Mouse (Mus musculus) CH12.LX (cell line): ENCODE results near the gene Mpig6b. TPM values are rescaled to one million over a fixed set of nuclear protein-coding genes. Genes with fewer than 3 reads are reported as not detected.
A peak's percentile ranks its signal among the peaks of the same experiment; 100 is the strongest.

Source experiments
- DNase-seq: peaks from one replicate; pipeline ENCODE4 v3.0.0-alpha.2; 2013; ENCODE audit errors: extremely low read depth
- H3K27ac ChIP-seq: 2 replicates; pipeline ENCODE4 v1.5.1; 2012; ENCODE audit warnings: low read depth, mild to moderate bottlenecking, control low read depth, moderate library complexity; ENCODE audit not compliant: insufficient read depth
- H3K27me3 ChIP-seq: replicated peaks from 2 replicates; pipeline ENCODE3; 2012; ENCODE audit warnings: inconsistent platforms
- H3K36me3 ChIP-seq, 2 experiments: replicated peaks in 1 of 2; 2 replicates each; pipeline versions ENCODE3 to v1.6.1; 2012; ENCODE audit warnings: inconsistent platforms in 1 of 2, low read length in 1 of 2, mild to moderate bottlenecking in 1 of 2, mixed read lengths in 1 of 2, moderate library complexity in 1 of 2; ENCODE audit not compliant: control insufficient read depth in 1 of 2, insufficient read depth in 1 of 2
- H3K4me1 ChIP-seq, 2 experiments: 2 replicates each; pipeline ENCODE4 v1.6.1; 2012; ENCODE audit warnings: inconsistent platforms in 1 of 2, moderate library complexity in 1 of 2; ENCODE audit not compliant: insufficient read depth in 2 of 2, control insufficient read depth in 1 of 2
- H3K4me2 ChIP-seq: 2 replicates; pipeline ENCODE4 v1.6.1; 2012; ENCODE audit warnings: low read depth, mild to moderate bottlenecking, control low read depth; ENCODE audit not compliant: poor library complexity, insufficient read depth, severe bottlenecking
- H3K4me3 ChIP-seq, 3 experiments: fragments of 150-350 bp in 1 of 3; sonication (generic) in 1 of 3; replicated peaks in 1 of 3; 2 replicates each; pipeline versions ENCODE3 to v1.5.1; 2011 to 2012; ENCODE audit warnings: low read depth in 2 of 3, low read length in 2 of 3, mild to moderate bottlenecking in 2 of 3, moderate library complexity in 2 of 3, control low read depth in 1 of 3, improper control_type of control experiment in 1 of 3, inconsistent platforms in 1 of 3, mixed read lengths in 1 of 3; ENCODE audit not compliant: poor library complexity in 1 of 3
- H3K79me2 ChIP-seq: replicated peaks from 2 replicates; pipeline ENCODE4 v1.6.1; 2012; ENCODE audit warnings: mild to moderate bottlenecking, moderate library complexity; ENCODE audit not compliant: control insufficient read depth, poor library complexity, insufficient read depth, severe bottlenecking; ENCODE audit errors: extremely low read depth
- H3K9ac ChIP-seq: 2 replicates; pipeline ENCODE4 v1.6.1; 2012; ENCODE audit warnings: low read depth, mild to moderate bottlenecking, control low read depth, moderate library complexity; ENCODE audit not compliant: insufficient read depth
- H3K9me3 ChIP-seq: replicated peaks from 2 replicates; pipeline ENCODE3; 2012; ENCODE audit warnings: low read length, inconsistent platforms, mixed read lengths
- CTCF ChIP-seq, 2 experiments: IDR thresholded peaks in 1 of 2; conservative IDR thresholded peaks in 1 of 2; 2 replicates each; pipeline ENCODE4 v1.5.1; 2011 to 2012; ENCODE audit warnings: low read depth in 2 of 2, low read length in 2 of 2, improper control_type of control experiment in 1 of 2, inconsistent platforms in 1 of 2, mild to moderate bottlenecking in 1 of 2, moderate library complexity in 1 of 2
- EP300 ChIP-seq: IDR thresholded peaks from 2 replicates; pipeline ENCODE4 v1.6.1; 2011; ENCODE audit warnings: low read length, improper control_type of control experiment
- MEF2A ChIP-seq: IDR thresholded peaks from 2 replicates; pipeline ENCODE4 v1.6.1; 2014; ENCODE audit warnings: low read depth, mild to moderate bottlenecking, inconsistent platforms, low read length, improper control_type of control experiment, borderline replicate concordance
- MXI1 ChIP-seq: IDR thresholded peaks from 2 replicates; pipeline ENCODE4 v1.6.1; 2011; ENCODE audit warnings: mild to moderate bottlenecking, low read depth, low read length, improper control_type of control experiment
- NELFE ChIP-seq: IDR thresholded peaks from 2 replicates; pipeline ENCODE4 v1.6.1; 2011; ENCODE audit warnings: low read depth, low read length, improper control_type of control experiment
- NRF1 ChIP-seq: IDR thresholded peaks from 2 replicates; pipeline ENCODE4 v1.6.1; 2014; ENCODE audit warnings: low read depth, mild to moderate bottlenecking, inconsistent platforms, low read length, improper control_type of control experiment, moderate library complexity
- PAX5 ChIP-seq: IDR thresholded peaks from 2 replicates; pipeline ENCODE4 v1.6.1; 2012; ENCODE audit warnings: low read length, inconsistent platforms, mixed read lengths
- RAD21 ChIP-seq: IDR thresholded peaks from 2 replicates; pipeline ENCODE4 v1.6.1; 2011; ENCODE audit warnings: low read depth, mild to moderate bottlenecking, low read length, improper control_type of control experiment, moderate library complexity
- SIN3A ChIP-seq: IDR thresholded peaks from 2 replicates; pipeline ENCODE4 v1.6.1; 2012; ENCODE audit warnings: low read length, improper control_type of control experiment, inconsistent platforms
- SMC3 ChIP-seq: IDR thresholded peaks from 2 replicates; pipeline ENCODE4 v1.6.1; 2011; ENCODE audit warnings: low read depth, low read length, improper control_type of control experiment
- TBP ChIP-seq: conservative IDR thresholded peaks from 2 replicates; pipeline ENCODE4 v1.6.1; 2011; ENCODE audit warnings: low read depth, low read length, improper control_type of control experiment
- TCF12 ChIP-seq: IDR thresholded peaks from 2 replicates; pipeline ENCODE4 v1.6.1; 2014; ENCODE audit warnings: low read depth, mild to moderate bottlenecking, inconsistent platforms, low read length, improper control_type of control experiment
- ZKSCAN1 ChIP-seq: IDR thresholded peaks from 2 replicates; pipeline ENCODE4 v1.6.1; 2012; ENCODE audit warnings: low read depth, inconsistent platforms, low read length, improper control_type of control experiment, borderline replicate concordance
- ZNF384 ChIP-seq: IDR thresholded peaks from 2 replicates; pipeline ENCODE4 v1.6.1; 2012; ENCODE audit warnings: low read depth, low read length, improper control_type of control experiment, inconsistent platforms
- dilution Hi-C: fragments of 300-500 bp; cut with MboI; formaldehyde crosslinking; loops from 2 replicates; pipeline ENCODE4 v1.14.3; 2020; ENCODE audit warnings: low sequenced_read_pairs; ENCODE audit not compliant: extremely low pct_unique_long_range_greater_than_20kb, extremely low pct_ligation_motif_present
- in situ Hi-C: fragments of 300-500 bp; cut with MboI; formaldehyde crosslinking; loops from 3 replicates; pipeline ENCODE4 v1.14.3; 2019; ENCODE audit warnings: low sequenced_read_pairs, low pct_ligation_motif_present, low pct_unique_long_range_greater_than_20kb, mixed read lengths
- polyA plus RNA-seq: library from polyadenylated mRNA; unstranded; fragments of >175 nt; gene quantifications from 2 replicates; pipeline ENCODE4 v1.2.1, GENCODE M21; 2012; ENCODE audit warnings: low read depth; ENCODE audit not compliant: insufficient read length
- total RNA-seq, 2 experiments: library from RNA; depleted of rRNA; stranded (reverse); fragments of 300-350 nt in 1 of 2; fragments of >200 nt in 1 of 2; gene quantifications; 2 replicates each; pipeline ENCODE4 v1.2.3; 2012 to 2014

The Mpig6b gene
- total RNA-seq (2012; rRNA removed) (not detected in 2 replicates), total RNA-seq (2014; rRNA removed) (not detected in 2 replicates), polyA plus RNA-seq (0.10 TPM in 1 of 2 replicates, not detected in the other)

DNA sequence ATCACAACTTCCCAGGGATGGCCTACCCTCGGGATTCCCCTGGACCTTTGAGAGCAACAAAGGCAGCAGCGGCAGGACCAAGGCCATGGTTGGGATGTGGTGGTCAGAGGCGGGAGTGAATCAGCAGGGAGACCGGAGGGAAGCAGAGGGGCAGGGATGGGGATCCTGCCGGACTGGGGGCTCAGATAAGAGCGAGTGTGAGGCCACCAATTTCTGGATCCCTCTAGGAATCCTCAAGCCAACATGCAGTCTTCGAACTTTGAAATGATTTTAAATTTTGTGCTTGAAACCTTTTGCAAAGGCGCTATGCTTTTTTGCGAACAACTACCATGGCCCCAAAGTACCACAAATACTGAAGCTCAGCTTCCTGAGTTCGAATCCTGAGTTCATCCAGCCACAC, at the start of gene Mpig6b:
Gene Mpig6b, minus strand, starts transcription at position 101 of the 400 bp plus-strand sequence.
- peaks cover 4 to 32% of the 10 kb centered on the region in 2 experiments for H3K36me3 ChIP-seq

DNA sequence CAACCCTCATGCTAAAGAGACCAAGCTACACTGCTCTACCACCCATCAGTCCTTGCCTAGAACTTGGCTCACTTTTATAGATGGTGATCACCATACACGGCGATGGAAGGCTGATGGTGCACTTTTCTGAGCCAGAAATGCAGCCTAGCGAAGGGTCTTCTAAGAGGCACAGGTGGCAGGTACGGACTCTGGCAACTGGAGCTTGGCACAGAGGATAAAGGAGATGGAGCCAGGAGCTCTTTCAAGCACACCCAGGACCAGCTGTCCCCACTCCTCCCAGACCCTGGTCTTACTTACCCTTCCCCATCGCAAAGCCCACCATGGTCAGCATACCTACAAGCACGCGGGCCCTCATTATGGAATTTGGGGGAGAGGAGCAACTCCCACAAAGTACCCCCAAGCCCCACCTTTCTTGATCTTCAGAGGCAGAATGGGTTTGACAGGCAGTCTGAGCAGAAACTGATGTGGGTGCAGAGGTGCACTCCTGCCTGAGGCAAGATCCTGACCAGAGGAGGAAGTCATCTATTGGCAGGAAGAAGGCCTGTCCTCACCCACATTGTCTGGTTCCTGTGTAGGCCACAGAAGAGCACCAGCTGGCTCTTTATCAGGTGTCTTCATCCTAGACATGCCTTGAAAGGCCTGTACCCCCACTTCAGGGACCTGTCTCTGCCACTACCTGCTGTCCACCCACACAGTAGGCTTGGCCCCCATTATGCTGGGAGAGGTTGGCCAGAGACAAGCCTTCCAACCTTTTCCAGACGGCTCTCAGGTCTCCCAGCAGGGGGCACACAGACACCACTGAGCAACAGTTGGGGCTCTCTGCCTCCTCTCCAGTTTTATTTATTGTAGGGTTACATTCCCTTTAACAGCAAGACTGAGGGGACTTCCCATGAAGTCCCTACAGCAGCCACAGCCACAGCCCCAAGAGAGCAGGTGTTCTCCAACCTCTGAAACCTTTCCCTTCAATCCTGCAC, 49.3 kb upstream of the Mpig6b start, which contains the start of gene Ly6g5b:
Gene Ly6g5b, minus strand, starts transcription at position 383 of the 974 bp plus-strand sequence.
- no peak within 1 kb of the TSS for H3K27ac ChIP-seq
- DNase-seq, result peak; percentile 58
- dilution Hi-C loops (no loop called here), in situ Hi-C loops (loop anchor here (5.0 to 10.0 kb wide), 2 partner anchors 91 to 117 kb away; partner anchors contain the start of genes Atp6v1g2 and Sapcd1)
- peaks cover 44 to 59% of the 10 kb centered on the region in 2 experiments for H3K36me3 ChIP-seq
- H3K4me1 ChIP-seq, result peaks cover 0 to 24% of the 10 kb centered on the region in 2 experiments; a peak in 2 of 4 replicates
- no peaks in the 10 kb centered on the region for H3K27me3 ChIP-seq
- H3K9me3 ChIP-seq, result no peaks in the 10 kb centered on the region
- H3K79me2 ChIP-seq, result peaks cover 11% of the 10 kb centered on the region
- no peak within 1 kb of the TSS for H3K4me3 ChIP-seq
- no peak within 1 kb of the TSS for H3K9ac ChIP-seq
- no peak within 1 kb of the TSS for H3K4me2 ChIP-seq
- TF ChIP-seq RAD21 (peak; percentile 63), TBP (no peak), ZKSCAN1 (no peak), SIN3A (no peak), SMC3 (peak; percentile 51), MEF2A (no peak), CTCF (conservative IDR thresholded peaks at IDR 0.05 in 1 of 2, IDR thresholded peaks at IDR 0.05 in 1 of 2; ENCODE audit: low read depth in 2 of 2, low read length in 2 of 2) (peak; percentile 22 to 66; a peak in 2 of 4 replicates), NELFE (no peak), ZNF384 (no peak), NRF1 (no peak), PAX5 (no peak), TCF12 (no peak), EP300 (no peak)
- TF ChIP-seq, all 38 proteins: peak for 3

More for the DNA sequence above, at the start of gene Mpig6b:
- Histone ChIP-seq H3K79me2 (no peaks in the 10 kb centered on the region), H3K27me3 (no peaks in the 10 kb centered on the region), H3K9ac (no peak within 1 kb of the TSS), H3K4me3 (no peak within 1 kb of the TSS), H3K4me2 (0 out of 2 replicates have a peak within 1 kb of the TSS, but pooled peaks have one; percentile 1), H3K4me1 (0 out of 4 replicates have a peak, but pooled peaks cover 2 to 4% of the 10 kb centered on the region in 2 experiments), H3K27ac (no peak within 1 kb of the TSS), H3K9me3 (no peaks in the 10 kb centered on the region)
- no peak for TF ChIP-seq MXI1
- no peak for TF ChIP-seq MEF2A
- in situ Hi-C loops (loop anchor here (5.0 kb wide), 1 partner anchor 44 kb away; no protein-coding TSS in a partner anchor), dilution Hi-C loops (no loop called here)
- no peak for DNase-seq
